Comparison of ENCODE assay signal across 9 mouse cellular contexts in genomic region chr11:94978947-94979346, GRCm38 (mm10). TPM values are rescaled to one million over a fixed set of nuclear protein-coding genes. Genes with fewer than 3 reads are reported as not detected.
DNase-seq lines count a peak whose midpoint lies in the region; ATAC-seq lines count a peak whose summit lies in the region.
"Had no signal": no experiment of that assay in that cellular context is flagged by ENCODE, and none has a peak within 500 bp of the region (broad histone marks: within the 10 kb centered on the region; RNA-seq: fewer than 3 reads in every experiment).

No protein-coding gene starts in this region.

- WGBS in forebrain, embryonic 10.5 days, result under 1% methylated on average over 20 of the region's 20 CpGs
- 0% methylated on average over 20 of the region's 20 CpGs for WGBS in heart, embryonic 15.5 days
- WGBS in liver, embryonic 12.5 days (ENCODE audit: insufficient replicate concordance), result under 1% methylated on average over 20 of the region's 20 CpGs
- under 1% methylated on average over 20 of the region's 20 CpGs for WGBS in stomach, embryonic 14.5 days

- DNase-seq in CD8-positive naive resting alpha-beta T cell, adult 2 months (ENCODE audit: low read depth in 2 of 2, low spot score in 2 of 2), result peak; percentile 92 to 93
- DNase-seq in c-Kit-positive CD71-negative TER-119-negative erythroid progenitor cells, embryonic 14.5 days (ENCODE audit: low read depth), result peak; percentile 94
- peak; percentile 97 for DNase-seq in forebrain, embryonic 10.5 days (ENCODE audit: extremely low spot score, low spot score)
- peak; percentile 97 for DNase-seq in kidney, postnatal 14 days
- peak; percentile 91 to 93 for DNase-seq in natural killer cell, adult 2 months (ENCODE audit: low spot score in 2 of 2)

- no peaks in the 10 kb centered on the region for H3K9me3 ChIP-seq in forebrain, embryonic 10.5 days
- H3K9me3 ChIP-seq in heart, embryonic 15.5 days (replicated peaks), result no peaks in the 10 kb centered on the region
- H3K9me3 ChIP-seq in liver, embryonic 12.5 days (replicated peaks), result no peaks in the 10 kb centered on the region
- no peaks in the 10 kb centered on the region for H3K9me3 ChIP-seq in stomach, embryonic 14.5 days (ENCODE audit: control insufficient read depth, low read depth, low read length)

- ATAC-seq in heart, embryonic 15.5 days (replicated peaks; ENCODE audit: insufficient number of reproducible peaks, insufficient read depth, low FRiP score, low read depth), result peak; percentile 92
- ATAC-seq in liver, embryonic 12.5 days, result peak; percentile 83
- peak; percentile 93; the same call in 1 of the 2 replicates for ATAC-seq in stomach, embryonic 14.5 days (ENCODE audit: insufficient number of reproducible peaks, insufficient read depth, low FRiP score, low read depth)

- peak overlapping the region; percentile 88 for H3K27ac ChIP-seq in forebrain, embryonic 10.5 days
- H3K27ac ChIP-seq in heart, embryonic 15.5 days, result peak overlapping the region; percentile 14; the same call in 1 of the 2 replicates
- peak overlapping the region; percentile 78 for H3K27ac ChIP-seq in liver, embryonic 12.5 days
- H3K27ac ChIP-seq in stomach, embryonic 14.5 days (ENCODE audit: low read length), result no peak overlapping the region
- H3K27ac ChIP-seq: macrophage had no signal

- H3K27me3 ChIP-seq in forebrain, embryonic 10.5 days (ENCODE audit: poor library complexity, severe bottlenecking), result no peaks in the 10 kb centered on the region
- H3K27me3 ChIP-seq in heart, embryonic 15.5 days, result no peaks in the 10 kb centered on the region
- 0 out of 2 replicates have a peak, but pooled peaks cover 5% of the 10 kb centered on the region for H3K27me3 ChIP-seq in liver, embryonic 12.5 days (replicated peaks)
- H3K27me3 ChIP-seq in stomach, embryonic 14.5 days (ENCODE audit: control insufficient read depth, insufficient read depth, low read length), result no peaks in the 10 kb centered on the region

- H3K4me2 ChIP-seq in heart, embryonic 15.5 days, result peak overlapping the region; percentile 58
- H3K4me2 ChIP-seq in liver, embryonic 12.5 days, result peak overlapping the region; percentile 62
- peak overlapping the region; percentile 32 for H3K4me2 ChIP-seq in stomach, embryonic 14.5 days (replicated peaks; ENCODE audit: low read depth, low read length)

- no peaks in the 10 kb centered on the region for H3K36me3 ChIP-seq in forebrain, embryonic 10.5 days (replicated peaks)
- no peaks in the 10 kb centered on the region for H3K36me3 ChIP-seq in heart, embryonic 15.5 days
- no peaks in the 10 kb centered on the region for H3K36me3 ChIP-seq in liver, embryonic 12.5 days
- H3K36me3 ChIP-seq in stomach, embryonic 14.5 days (ENCODE audit: control insufficient read depth, insufficient read depth, low read length), result no peaks in the 10 kb centered on the region

- H3K4me3 ChIP-seq in forebrain, embryonic 10.5 days, result peak overlapping the region; percentile 42
- H3K4me3 ChIP-seq in heart, embryonic 15.5 days, result peak overlapping the region; percentile 32
- H3K4me3 ChIP-seq in liver, embryonic 12.5 days, result 0 out of 2 replicates have a peak overlapping the region, but pooled peaks have one; percentile 19
- H3K4me3 ChIP-seq in stomach, embryonic 14.5 days (ENCODE audit: low read depth, low read length), result peak overlapping the region; percentile 10; the same call in 1 of the 2 replicates

- peaks cover 21% of the 10 kb centered on the region for H3K4me1 ChIP-seq in forebrain, embryonic 10.5 days
- H3K4me1 ChIP-seq in heart, embryonic 15.5 days (replicated peaks), result peaks cover 51% of the 10 kb centered on the region
- peaks cover 30% of the 10 kb centered on the region for H3K4me1 ChIP-seq in liver, embryonic 12.5 days
- no peaks in the 10 kb centered on the region for H3K4me1 ChIP-seq in stomach, embryonic 14.5 days (ENCODE audit: control insufficient read depth, insufficient read depth, low read length)

- H3K9ac ChIP-seq in heart, embryonic 15.5 days, result no peak overlapping the region; the same call in 1 of the 2 replicates
- peak overlapping the region; percentile 55 for H3K9ac ChIP-seq in liver, embryonic 12.5 days
- H3K9ac ChIP-seq in stomach, embryonic 14.5 days (replicated peaks; ENCODE audit: low read depth, low read length), result no peak overlapping the region

RNA-seq across cellular contexts. Expression of gene Sgca, which starts 2.8 kb away (rescaled TPM):
- not detected in 2 replicates for polyA plus RNA-seq in forebrain, embryonic 10.5 days (2016; fragmentation: Nextera tagmentation; extraction: Ambion mirVana)
- polyA plus RNA-seq in heart, embryonic 15.5 days (2015; fragmentation: Nextera tagmentation; extraction: Ambion mirVana), result 22.1 and 24.7 TPM in 2 replicates
- 0.17 TPM in 1 of 2 replicates, not detected in the other for polyA plus RNA-seq in liver, embryonic 12.5 days (2016; fragmentation: Nextera tagmentation; extraction: Ambion mirVana)
- polyA plus RNA-seq in stomach, embryonic 14.5 days (2014; fragmentation: Nextera tagmentation; extraction: Ambion mirVana), result 0.30 and 0.46 TPM in 2 replicates
- polyA plus RNA-seq: macrophage had no signal

RNA-seq across cellular contexts. Expression of gene Hils1, which starts 11.6 kb away (rescaled TPM):
- polyA plus RNA-seq in forebrain, embryonic 10.5 days (2016; fragmentation: Nextera tagmentation; extraction: Ambion mirVana), result not detected in 2 replicates
- polyA plus RNA-seq in heart, embryonic 15.5 days (2015; fragmentation: Nextera tagmentation; extraction: Ambion mirVana), result 0.15 and 0.22 TPM in 2 replicates
- polyA plus RNA-seq in liver, embryonic 12.5 days (2016; fragmentation: Nextera tagmentation; extraction: Ambion mirVana), result not detected in 2 replicates
- not detected in 2 replicates for polyA plus RNA-seq in stomach, embryonic 14.5 days (2014; fragmentation: Nextera tagmentation; extraction: Ambion mirVana)
- polyA plus RNA-seq: macrophage had no signal

RNA-seq across cellular contexts. Expression of gene Ppp1r9b, which starts 11.9 kb away (rescaled TPM):
- polyA plus RNA-seq in forebrain, embryonic 10.5 days (2016; fragmentation: Nextera tagmentation; extraction: Ambion mirVana), result 8.7 and 10.7 TPM in 2 replicates
- polyA plus RNA-seq in heart, embryonic 15.5 days (2015; fragmentation: Nextera tagmentation; extraction: Ambion mirVana), result 5.0 and 6.6 TPM in 2 replicates
- 13.4 and 14.1 TPM in 2 replicates for polyA plus RNA-seq in liver, embryonic 12.5 days (2016; fragmentation: Nextera tagmentation; extraction: Ambion mirVana)
- 13.5 and 14.4 TPM in 2 replicates for polyA plus RNA-seq in stomach, embryonic 14.5 days (2014; fragmentation: Nextera tagmentation; extraction: Ambion mirVana)

RNA-seq across cellular contexts. Expression of gene Samd14, which starts 30.7 kb away (rescaled TPM):
- 35.8 and 36.7 TPM in 2 replicates for polyA plus RNA-seq in forebrain, embryonic 10.5 days (2016; fragmentation: Nextera tagmentation; extraction: Ambion mirVana)
- polyA plus RNA-seq in heart, embryonic 15.5 days (2015; fragmentation: Nextera tagmentation; extraction: Ambion mirVana), result 8.0 and 13.2 TPM in 2 replicates
- polyA plus RNA-seq in liver, embryonic 12.5 days (2016; fragmentation: Nextera tagmentation; extraction: Ambion mirVana), result 53.8 and 56.7 TPM in 2 replicates
- polyA plus RNA-seq in stomach, embryonic 14.5 days (2014; fragmentation: Nextera tagmentation; extraction: Ambion mirVana), result 22.8 and 24.5 TPM in 2 replicates

RNA-seq across cellular contexts. Expression of gene Col1a1, which starts 42.9 kb away (rescaled TPM):
- 62.2 and 65.3 TPM in 2 replicates for polyA plus RNA-seq in forebrain, embryonic 10.5 days (2016; fragmentation: Nextera tagmentation; extraction: Ambion mirVana)
- 825 and 1,122 TPM in 2 replicates for polyA plus RNA-seq in heart, embryonic 15.5 days (2015; fragmentation: Nextera tagmentation; extraction: Ambion mirVana)
- 135 and 153 TPM in 2 replicates for polyA plus RNA-seq in liver, embryonic 12.5 days (2016; fragmentation: Nextera tagmentation; extraction: Ambion mirVana)
- 1,157 and 1,247 TPM in 2 replicates for polyA plus RNA-seq in stomach, embryonic 14.5 days (2014; fragmentation: Nextera tagmentation; extraction: Ambion mirVana)

Comparison
In these comparisons a context has a peak if more than half of its experiments do, and no peak if none do; other contexts are left out.
1. RNA of gene Sgca, which starts 2.8 kb away (polyA plus RNA-seq): 22.1 to 24.7 TPM in heart, embryonic 15.5 days; 0.30 to 0.46 TPM in stomach, embryonic 14.5 days, 0.17 TPM in liver, embryonic 12.5 days and not detected in forebrain, embryonic 10.5 days; every median in the first group is over 10 times any median in the second.
2. Peak in every context shown above with its lines, with median percentiles within 50 percentile points of each other: DNase-seq, H3K4me3 ChIP-seq, ATAC-seq and H3K4me2 ChIP-seq.